Mouse (Mus musculus) hindbrain, embryonic 13.5 days (tissue): ENCODE measurements at regions not wholly inside any gene's neighbourhood (a gene's known extent, or its start where the extent isn't known, plus 50 kb on each side); places are given as distances from the start of the nearest gene placed in this dataset.

ENCODE experiments used
- ATAC-seq: fragments of 200-750 bp; cut with Nextera tagmentation; 2 replicates; pipeline ENCODE4 v1.8.0; 2017; ENCODE audit warnings: moderate TSS enrichment; ENCODE audit not compliant: low FRiP score
- H3K27ac ChIP-seq: fragments of 300-500 bp; sonication (generic); 2 replicates; pipeline ENCODE4 v1.5.1; 2015; ENCODE audit warnings: inconsistent platforms, mild to moderate bottlenecking, moderate library complexity
- H3K27me3 ChIP-seq: fragments of 300-500 bp; sonication (generic); 2 replicates; pipeline ENCODE4 v1.6.1; 2015; ENCODE audit warnings: mild to moderate bottlenecking, inconsistent platforms
- H3K36me3 ChIP-seq: fragments of 300-500 bp; sonication (generic); 2 replicates; pipeline ENCODE4 v1.6.1; 2015; ENCODE audit warnings: mild to moderate bottlenecking, inconsistent platforms
- H3K4me1 ChIP-seq: fragments of 300-500 bp; sonication (generic); replicated peaks from 2 replicates; pipeline ENCODE4 v1.6.1; 2015; ENCODE audit warnings: inconsistent platforms
- H3K4me2 ChIP-seq: fragments of 300-500 bp; sonication (generic); 2 replicates; pipeline ENCODE4 v1.6.1; 2015; ENCODE audit warnings: inconsistent platforms, mild to moderate bottlenecking, moderate library complexity
- H3K4me3 ChIP-seq: fragments of 300-500 bp; sonication (generic); 2 replicates; pipeline ENCODE4 v1.5.1; 2015; ENCODE audit warnings: mild to moderate bottlenecking, inconsistent platforms
- H3K9ac ChIP-seq: fragments of 300-500 bp; sonication (generic); 2 replicates; pipeline ENCODE4 v1.6.1; 2015; ENCODE audit warnings: mild to moderate bottlenecking, inconsistent platforms
- H3K9me3 ChIP-seq: fragments of 300-500 bp; sonication (generic); 2 replicates; pipeline ENCODE4 v1.6.1; 2016; ENCODE audit warnings: inconsistent platforms
- WGBS: fragments of 180-500 bp; shearing (Covaris S2); methylation state at CpG from one replicate; pipeline ENCODE4 v1.1.7; 2015; 5-methylcytosine and 5-hydroxymethylcytosine counted together

- H3K27me3 ChIP-seq, result no peaks in the 10 kb centered on the region
- H3K4me3 ChIP-seq, result no peak overlapping the region
- peak; percentile 28; the same call in 1 of the 2 replicates for ATAC-seq
- H3K9me3 ChIP-seq, result no peaks in the 10 kb centered on the region
- 70% methylated on average over 1 of the region's 1 CpGs for WGBS
- no peaks in the 10 kb centered on the region for H3K4me1 ChIP-seq
- no peak overlapping the region for H3K27ac ChIP-seq
- H3K4me2 ChIP-seq, result no peak overlapping the region
- no peaks in the 10 kb centered on the region for H3K36me3 ChIP-seq
- H3K9ac ChIP-seq, result no peak overlapping the region
These were observed 1838.7 kb upstream of the Dsel start for GRCm38 (mm10) chr1:113703462-113703861.

- Histone ChIP-seq H3K9me3 (no peaks in the 10 kb centered on the region), H3K36me3 (no peaks in the 10 kb centered on the region), H3K4me2 (no peak overlapping the region), H3K9ac (no peak overlapping the region), H3K27me3 (no peaks in the 10 kb centered on the region), H3K4me1 (no peaks in the 10 kb centered on the region), H3K4me3 (no peak overlapping the region), H3K27ac (no peak overlapping the region)
- ATAC-seq, result no peak
- WGBS, result 95% methylated on average over 2 of the region's 2 CpGs
These were observed 1823.9 kb upstream of the Dsel start for GRCm38 (mm10) chr1:113688614-113689013.

GRCm38 (mm10) chr1:113676301-113676871 is 1811.7 kb upstream of the Dsel start:
- no peak overlapping the region for H3K4me3 ChIP-seq
- no peak overlapping the region for H3K27ac ChIP-seq
- WGBS, result 22% methylated on average over 1 of the region's 1 CpGs
- no peak overlapping the region for H3K9ac ChIP-seq
- no peaks in the 10 kb centered on the region for H3K27me3 ChIP-seq
- H3K4me2 ChIP-seq, result no peak overlapping the region
- no peaks in the 10 kb centered on the region for H3K9me3 ChIP-seq
- H3K4me1 ChIP-seq, result no peaks in the 10 kb centered on the region; the same call in 1 of the 2 replicates
- 0 out of 2 replicates have a peak, but pooled peaks have one; percentile 32 for ATAC-seq
- no peaks in the 10 kb centered on the region for H3K36me3 ChIP-seq

DNA sequence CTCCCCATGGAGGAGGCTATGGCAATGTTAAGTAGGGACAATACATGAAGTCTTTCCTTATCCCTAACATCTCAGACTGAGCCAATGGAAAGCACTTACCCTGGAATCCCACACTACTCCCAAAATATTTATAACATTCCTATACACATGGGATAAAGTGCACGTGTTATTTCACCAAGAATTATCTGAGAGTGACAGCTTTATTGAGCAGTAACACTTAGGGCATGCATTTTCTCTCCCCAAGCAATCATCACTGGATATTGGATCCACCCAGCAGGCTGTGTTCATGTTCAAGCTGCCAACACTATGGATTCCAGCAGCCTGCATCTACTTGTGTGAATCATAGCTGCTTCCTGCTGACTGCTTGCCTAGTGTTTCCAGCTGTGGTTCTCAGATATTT is 1766.2 kb upstream of the Dsel start:
- ATAC-seq, result no peak
- Histone ChIP-seq H3K9me3 (no peaks in the 10 kb centered on the region; the same call in 1 of the 2 replicates), H3K27ac (no peak overlapping the region), H3K4me2 (no peak overlapping the region), H3K27me3 (no peaks in the 10 kb centered on the region), H3K4me3 (no peak overlapping the region), H3K36me3 (no peaks in the 10 kb centered on the region), H3K9ac (no peak overlapping the region), H3K4me1 (no peaks in the 10 kb centered on the region)
- 72% methylated on average over 1 of the region's 1 CpGs for WGBS
